Mouse (Mus musculus): ENCODE measurements around the gene Gdap2.

DNA sequence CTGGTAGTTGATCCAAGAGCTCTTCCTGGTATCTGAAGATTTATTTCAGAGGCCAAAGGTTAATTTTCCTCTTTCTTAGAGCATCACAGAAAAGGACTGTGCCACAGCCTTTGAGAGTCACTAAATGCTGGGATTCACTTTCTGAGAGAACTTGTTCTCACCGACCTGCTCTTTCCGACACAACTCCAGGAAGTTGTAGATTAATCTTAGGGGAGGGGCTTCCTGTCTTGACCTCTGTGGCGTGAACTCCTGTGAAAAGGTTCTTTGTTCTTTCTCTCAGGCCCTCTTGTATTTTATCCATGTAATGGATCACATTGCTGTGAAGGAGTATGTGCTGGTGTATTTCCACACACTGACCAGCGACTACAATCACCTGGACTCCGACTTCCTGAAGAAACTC lies 32.0 kb downstream of the Gdap2 start:
- no peak for TF ChIP-seq POLR2A (IDR thresholded peaks at IDR 0.05; ENCODE audit: insufficient read length, low read depth)
- TF ChIP-seq MYOD1 (IDR thresholded peaks at IDR 0.05; ENCODE audit: control insufficient read depth in 1 of 3, insufficient read length in 2 of 3, low read depth in 2 of 3), result no peak
- no peak for TF ChIP-seq REST (IDR thresholded peaks at IDR 0.05; ENCODE audit: insufficient read depth, insufficient read length)
- TF ChIP-seq MYOG (IDR thresholded peaks at IDR 0.05; ENCODE audit: control insufficient read depth in 1 of 3, insufficient read depth in 1 of 3, insufficient read length in 2 of 3, low read depth in 2 of 3), result no peak
- no peak for TF ChIP-seq CEBPB (IDR thresholded peaks at IDR 0.05; ENCODE audit: insufficient read depth, poor library complexity, severe bottlenecking)
- no peak for TF ChIP-seq MAX (IDR thresholded peaks at IDR 0.05; ENCODE audit: low read depth)
- TF ChIP-seq USF1 (IDR thresholded peaks at IDR 0.05; ENCODE audit: low read depth), result no peak
- no peak for TF ChIP-seq POLR2AphosphoS2 (IDR thresholded peaks at IDR 0.05; ENCODE audit: insufficient read length, low read depth)
- no peak for TF ChIP-seq TCF12 (IDR thresholded peaks at IDR 0.05; ENCODE audit: insufficient read depth, poor library complexity, severe bottlenecking)
- no peak for TF ChIP-seq E2F4 (IDR thresholded peaks at IDR 0.05; ENCODE audit: insufficient read depth)
